Mouse (Mus musculus) limb, embryonic 13.5 days (tissue): Measurements from ENCODE around the gene Dync1i2. TPM values are rescaled to one million over a fixed set of nuclear protein-coding genes. Genes with fewer than 3 reads are reported as not detected.

Experiments
- ATAC-seq: fragments of 200-750 bp; cut with Nextera tagmentation; 2 replicates; pipeline ENCODE4 v1.8.0; 2017; ENCODE audit warnings: low read depth, moderate number of reproducible peaks, moderate TSS enrichment; ENCODE audit not compliant: low FRiP score
- H3K27ac ChIP-seq: fragments of 300-500 bp; sonication (generic); 2 replicates; pipeline ENCODE4 v1.5.1; 2015; ENCODE audit warnings: inconsistent platforms, mild to moderate bottlenecking, moderate library complexity
- H3K27me3 ChIP-seq: fragments of 300-500 bp; sonication (generic); 2 replicates; pipeline ENCODE4 v1.6.1; 2015; ENCODE audit warnings: mild to moderate bottlenecking, inconsistent platforms
- H3K36me3 ChIP-seq: fragments of 300-500 bp; sonication (generic); 2 replicates; pipeline ENCODE4 v1.6.1; 2015; ENCODE audit warnings: inconsistent platforms, mild to moderate bottlenecking, moderate library complexity
- H3K4me1 ChIP-seq: fragments of 300-500 bp; sonication (generic); 2 replicates; pipeline ENCODE4 v1.6.1; 2015; ENCODE audit warnings: inconsistent platforms
- H3K4me2 ChIP-seq: fragments of 300-500 bp; sonication (generic); replicated peaks from 2 replicates; pipeline ENCODE4 v1.6.1; 2015; ENCODE audit warnings: inconsistent platforms, mild to moderate bottlenecking, moderate library complexity
- H3K4me3 ChIP-seq: fragments of 300-500 bp; sonication (generic); 2 replicates; pipeline ENCODE4 v1.5.1; 2015; ENCODE audit warnings: moderate library complexity, mild to moderate bottlenecking, inconsistent platforms
- H3K9ac ChIP-seq: fragments of 300-500 bp; sonication (generic); 2 replicates; pipeline ENCODE4 v1.6.1; 2015; ENCODE audit warnings: mild to moderate bottlenecking, inconsistent platforms
- H3K9me3 ChIP-seq: fragments of 300-500 bp; sonication (generic); 2 replicates; pipeline ENCODE4 v1.6.1; 2016; ENCODE audit warnings: inconsistent platforms
- WGBS: fragments of 180-500 bp; shearing (Covaris S2); methylation state at CpG from one replicate; pipeline ENCODE4 v1.1.7; 2015; 5-methylcytosine and 5-hydroxymethylcytosine counted together
- polyA plus RNA-seq: library from polyadenylated mRNA; unstranded; fragments of >200 nt; fragmentation: Nextera tagmentation; extraction: Ambion mirVana; gene quantifications from 2 replicates; pipeline ENCODE4 v1.2.1, GENCODE M21; 2015

The Dync1i2 gene
- 99.0 and 104 TPM in 2 replicates for polyA plus RNA-seq

DNA sequence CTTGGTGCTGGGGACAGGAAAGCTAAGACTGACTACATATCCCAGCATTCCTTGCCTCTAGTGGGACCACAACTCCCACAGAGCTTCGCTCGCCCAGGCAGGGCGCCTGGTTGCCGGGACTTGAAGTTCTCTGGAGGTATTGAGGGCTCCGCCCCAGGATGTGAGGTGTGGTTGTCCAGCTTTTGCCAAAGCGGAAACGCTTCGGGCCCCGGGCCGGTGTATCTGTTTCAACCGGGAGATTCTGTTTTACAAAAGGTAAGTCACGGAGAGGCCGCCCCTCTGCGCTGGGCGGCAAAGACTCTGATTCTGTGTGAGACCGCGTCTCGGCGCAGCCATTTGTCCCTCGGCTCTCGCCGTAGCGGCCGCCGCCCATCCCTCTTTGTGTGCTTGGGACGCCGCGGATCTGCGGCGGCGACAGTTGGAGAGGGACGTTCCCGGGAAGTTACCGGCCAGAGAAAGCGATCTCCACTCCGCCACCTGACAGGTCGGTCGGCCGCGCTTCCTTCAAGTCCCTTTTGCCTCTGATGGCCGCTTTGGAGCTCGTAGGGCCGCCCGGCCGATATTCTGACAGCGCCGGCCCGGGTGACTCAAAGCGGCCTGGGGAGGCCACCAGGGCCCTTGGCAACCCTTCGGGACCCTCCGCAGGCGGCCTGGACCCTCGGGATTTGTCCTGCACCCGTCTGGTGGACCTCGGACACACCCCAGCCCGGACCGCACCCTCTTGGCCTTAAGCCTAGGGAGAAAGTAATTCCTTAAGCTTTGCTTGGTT lies at the start of gene Dync1i2:
Gene Dync1i2, plus strand, starts transcription at position 116 of the 769 bp plus-strand sequence.
- Histone ChIP-seq H3K4me2 (peak within 1 kb of the TSS; percentile 73), H3K27me3 (no peaks in the 10 kb centered on the region), H3K27ac (peak within 1 kb of the TSS; percentile 79), H3K9me3 (no peaks in the 10 kb centered on the region), H3K36me3 (peaks cover 20% of the 10 kb centered on the region), H3K9ac (peak within 1 kb of the TSS; percentile 94), H3K4me3 (peak within 1 kb of the TSS; percentile 99), H3K4me1 (peaks cover 11% of the 10 kb centered on the region)
- under 1% methylated on average over 57 of the region's 57 CpGs for WGBS
- ATAC-seq = peak; percentile 100

DNA sequence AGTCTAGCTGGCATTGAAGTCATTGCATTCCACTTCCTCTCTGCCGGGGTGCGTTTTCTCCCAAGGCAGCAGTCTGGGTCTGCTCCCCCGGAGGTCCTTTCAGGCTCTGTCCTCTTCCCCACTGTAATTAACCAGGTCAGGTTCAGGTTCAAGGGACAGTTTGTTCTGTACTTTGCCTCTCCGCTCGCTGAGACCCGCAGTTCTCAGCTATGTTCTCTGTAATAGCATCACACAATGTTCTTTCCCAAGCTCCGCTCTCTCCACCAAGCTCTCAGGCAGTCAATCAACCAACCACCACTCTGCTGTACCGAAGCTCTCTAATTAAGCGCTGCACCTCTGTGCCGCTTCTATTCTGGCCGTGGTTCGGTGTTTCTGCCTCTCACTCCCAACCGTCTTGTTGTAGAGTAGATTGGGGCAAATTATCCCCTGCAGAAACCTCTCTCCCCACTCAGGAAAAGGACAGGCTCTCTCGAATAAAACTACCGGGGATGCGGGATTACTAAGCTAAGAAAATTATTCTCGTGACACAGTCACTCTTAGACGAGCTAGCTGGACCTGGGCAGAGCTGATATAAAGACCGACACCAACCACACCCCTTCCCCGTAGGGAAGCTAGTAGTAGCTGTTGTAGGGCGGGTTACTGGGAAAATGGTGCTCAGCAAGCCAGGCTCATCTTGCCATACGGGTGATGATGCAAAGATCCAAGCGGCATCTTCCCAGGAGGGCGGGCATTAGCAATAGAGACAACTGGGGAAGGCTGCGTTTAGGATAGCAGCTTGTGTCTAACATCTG lies 48.5 kb upstream of the Dync1i2 start:
- Histone ChIP-seq H3K4me3 (no peak overlapping the region), H3K27ac (no peak overlapping the region), H3K9ac (no peak overlapping the region), H3K4me1 (peaks cover 4% of the 10 kb centered on the region; the same call in 1 of the 2 replicates), H3K4me2 (no peak overlapping the region), H3K9me3 (no peaks in the 10 kb centered on the region), H3K36me3 (no peaks in the 10 kb centered on the region), H3K27me3 (no peaks in the 10 kb centered on the region)
- 75% methylated on average over 25 of the region's 25 CpGs for WGBS
- ATAC-seq = no peak

DNA sequence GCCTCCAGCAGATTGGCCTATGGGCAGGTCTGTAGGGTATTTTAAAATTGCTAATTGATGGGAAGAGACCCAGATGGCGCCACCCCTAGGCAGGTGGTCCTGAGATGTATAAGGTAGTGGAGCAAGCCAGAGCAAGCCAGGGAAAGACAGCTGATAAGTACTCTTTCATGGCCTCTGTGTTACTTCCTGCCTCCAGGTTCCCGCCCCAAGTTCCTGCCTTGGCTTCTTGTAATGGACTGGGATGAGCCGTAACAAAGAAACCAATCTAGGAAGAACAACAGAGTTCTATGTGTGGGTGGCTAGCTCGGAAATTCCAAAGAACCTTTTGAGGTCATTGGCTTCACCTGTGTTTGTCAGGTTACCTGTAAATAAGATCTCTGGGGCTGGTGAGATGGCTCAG lies 44.3 kb upstream of the Dync1i2 start:
- no peak overlapping the region for H3K4me2 ChIP-seq
- no peak overlapping the region for H3K4me3 ChIP-seq
- 70% methylated on average over 4 of the region's 4 CpGs for WGBS
- no peak overlapping the region for H3K9ac ChIP-seq
- H3K4me1 ChIP-seq = peaks cover 4% of the 10 kb centered on the region; the same call in 1 of the 2 replicates
- H3K27me3 ChIP-seq = no peaks in the 10 kb centered on the region
- H3K27ac ChIP-seq = no peak overlapping the region
- H3K9me3 ChIP-seq = no peaks in the 10 kb centered on the region
- no peaks in the 10 kb centered on the region for H3K36me3 ChIP-seq
- no peak for ATAC-seq

DNA sequence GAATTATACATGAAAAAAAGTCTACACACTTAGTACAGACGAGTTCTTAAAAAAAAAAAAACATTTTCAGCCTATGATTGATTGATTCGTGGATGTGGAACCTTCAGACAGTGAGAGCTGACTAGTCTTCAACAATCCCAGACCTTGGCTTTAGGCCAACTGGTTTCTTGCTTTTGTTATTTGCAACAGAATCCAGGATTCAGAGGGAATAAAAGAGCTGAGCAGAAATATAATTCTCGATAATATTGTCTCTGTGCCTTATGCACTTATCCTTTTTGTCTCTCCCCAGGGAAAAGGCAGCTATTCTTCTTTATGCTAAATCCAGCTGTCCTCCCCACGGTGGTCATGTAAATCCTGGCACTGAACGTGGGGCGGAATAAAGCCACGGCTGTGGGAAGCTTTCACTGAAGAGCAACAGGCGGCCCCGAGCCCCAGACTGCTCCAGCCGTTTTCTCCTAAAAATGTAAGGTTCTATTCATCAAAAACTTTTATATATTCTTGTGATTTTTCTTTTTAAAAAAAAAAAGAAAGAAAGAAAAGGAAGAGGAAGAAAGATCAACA lies 43.0 kb upstream of the Dync1i2 start:
- no peaks in the 10 kb centered on the region for H3K36me3 ChIP-seq

DNA sequence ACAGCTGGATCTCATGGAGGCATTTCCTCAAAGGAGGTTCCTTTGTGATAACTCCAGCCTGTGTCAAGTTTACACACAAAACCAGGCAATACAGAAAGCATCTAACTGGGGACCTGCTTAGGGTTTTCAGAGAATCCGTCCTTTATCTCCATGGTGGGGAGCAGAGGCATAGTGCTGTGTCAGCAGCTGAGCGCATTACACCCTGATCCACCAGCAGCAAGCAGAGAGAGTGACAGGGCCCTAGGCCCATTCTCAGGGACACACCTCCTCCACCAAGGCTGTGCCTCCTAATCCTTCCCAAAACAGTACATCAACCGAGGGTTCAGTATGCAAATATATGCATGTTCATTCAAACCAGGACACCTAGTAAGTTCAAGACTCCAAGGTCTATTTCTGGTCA lies 38.5 kb upstream of the Dync1i2 start:
- H3K9ac ChIP-seq = no peak overlapping the region
- no peak for ATAC-seq

More for the DNA sequence above, 43.0 kb upstream of the Dync1i2 start:
- no peak overlapping the region for H3K4me3 ChIP-seq
- no peak overlapping the region for H3K9ac ChIP-seq
- no peaks in the 10 kb centered on the region for H3K4me1 ChIP-seq
- no peak overlapping the region for H3K27ac ChIP-seq
- 54% methylated on average over 10 of the region's 10 CpGs for WGBS
- no peak for ATAC-seq
- no peak overlapping the region for H3K4me2 ChIP-seq
- H3K27me3 ChIP-seq = no peaks in the 10 kb centered on the region
- H3K9me3 ChIP-seq = no peaks in the 10 kb centered on the region

DNA sequence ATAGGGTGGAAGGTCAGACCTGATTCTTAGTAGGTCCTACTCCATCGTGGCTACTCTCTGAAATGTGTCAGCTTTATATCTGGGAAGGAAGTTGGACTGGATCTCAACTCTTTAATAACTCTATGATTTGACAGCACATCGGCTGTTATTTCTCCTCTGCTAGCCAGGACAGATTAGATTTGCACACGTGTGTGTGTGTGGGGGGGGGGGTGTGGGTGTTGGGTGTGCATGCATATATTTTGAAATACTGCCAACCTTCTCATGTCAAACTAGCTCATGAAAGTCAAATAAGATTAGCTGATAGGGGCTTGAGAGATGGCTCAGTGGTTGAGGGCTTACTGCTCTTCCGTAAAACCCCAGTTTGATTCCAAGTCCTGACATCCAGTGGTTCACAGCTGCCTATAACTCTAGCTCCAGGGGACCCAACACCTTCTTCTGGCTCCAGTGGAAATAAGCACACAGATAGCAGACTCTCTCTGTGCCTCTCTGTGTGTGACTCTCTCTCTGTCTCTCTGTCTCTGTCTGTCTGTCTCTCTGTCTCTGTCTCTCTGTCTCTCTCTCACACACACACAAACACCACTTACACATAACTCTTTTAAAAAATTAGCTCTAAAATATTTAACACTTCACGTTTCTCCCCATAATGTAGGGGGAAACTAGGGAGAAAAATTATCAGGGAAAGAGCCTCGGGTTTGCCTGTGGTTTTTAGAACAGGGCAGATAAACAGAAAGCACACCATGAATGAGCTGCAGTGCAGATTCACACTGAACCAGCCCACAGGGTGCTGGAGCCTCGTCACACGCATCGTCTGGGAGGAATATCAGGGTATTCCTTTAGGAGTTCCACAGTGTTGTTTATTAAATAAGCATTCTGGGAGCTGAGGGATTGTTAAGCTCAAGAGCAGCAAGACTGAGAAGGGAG lies 34.9 kb upstream of the Dync1i2 start:
- 60% methylated on average over 9 of the region's 9 CpGs for WGBS
- Histone ChIP-seq H3K4me1 (peaks cover 12% of the 10 kb centered on the region; the same call in 1 of the 2 replicates), H3K9ac (no peak overlapping the region), H3K4me3 (no peak overlapping the region), H3K9me3 (0 out of 2 replicates have a peak, but pooled peaks cover 8% of the 10 kb centered on the region), H3K4me2 (no peak overlapping the region), H3K27ac (no peak overlapping the region), H3K36me3 (no peaks in the 10 kb centered on the region), H3K27me3 (no peaks in the 10 kb centered on the region)
- no peak for ATAC-seq

More for the DNA sequence above, 38.5 kb upstream of the Dync1i2 start:
- no peak overlapping the region for H3K27ac ChIP-seq
- H3K4me2 ChIP-seq = no peak overlapping the region
- 64% methylated on average over 3 of the region's 3 CpGs for WGBS
- no peaks in the 10 kb centered on the region for H3K4me1 ChIP-seq
- H3K27me3 ChIP-seq = no peaks in the 10 kb centered on the region
- H3K4me3 ChIP-seq = no peak overlapping the region
- 0 out of 2 replicates have a peak, but pooled peaks cover under 1% of the 10 kb centered on the region for H3K9me3 ChIP-seq
- no peaks in the 10 kb centered on the region for H3K36me3 ChIP-seq

DNA sequence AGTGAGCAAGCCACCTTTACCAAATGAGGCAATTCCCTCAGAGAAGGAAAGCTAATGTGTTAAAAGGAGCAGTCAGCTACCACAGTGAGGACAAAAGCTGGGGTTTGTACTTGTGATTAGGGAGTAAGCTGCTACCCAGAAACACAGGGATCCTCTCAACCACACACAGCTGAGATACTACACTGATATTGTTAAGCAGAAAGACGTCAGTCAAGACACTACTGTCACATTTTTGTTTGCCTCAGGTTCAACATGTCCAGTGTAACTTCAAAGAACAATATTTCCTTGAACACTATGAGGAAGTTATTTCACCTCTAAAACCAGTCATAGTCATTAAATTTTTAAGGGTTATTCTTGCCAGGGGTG lies 34.3 kb upstream of the Dync1i2 start:
- Histone ChIP-seq H3K27me3 (no peaks in the 10 kb centered on the region), H3K9me3 (0 out of 2 replicates have a peak, but pooled peaks cover 8% of the 10 kb centered on the region), H3K4me2 (no peak overlapping the region), H3K4me3 (no peak overlapping the region), H3K9ac (no peak overlapping the region), H3K36me3 (no peaks in the 10 kb centered on the region), H3K27ac (no peak overlapping the region), H3K4me1 (peaks cover 16% of the 10 kb centered on the region; the same call in 1 of the 2 replicates)
- ATAC-seq = no peak
- WGBS = 65% methylated on average over 1 of the region's 1 CpGs

DNA sequence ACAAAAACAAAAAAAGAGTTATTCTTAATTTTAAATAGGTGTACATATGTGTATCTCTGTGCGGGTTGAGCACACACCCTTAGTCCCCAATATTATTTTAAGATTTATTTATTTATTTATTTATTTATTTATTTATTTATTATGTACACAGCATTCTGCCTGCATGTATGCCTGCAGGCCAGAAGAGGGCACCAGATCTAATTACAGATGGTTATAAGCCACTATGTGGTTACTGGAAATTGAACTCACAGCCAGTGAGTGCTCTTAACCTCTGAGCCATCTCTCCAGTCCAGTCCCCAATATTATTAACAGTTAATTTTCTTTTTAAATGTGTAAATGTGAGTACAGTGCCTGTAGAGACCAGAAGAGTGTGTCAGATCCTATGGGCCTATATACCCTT lies 33.7 kb upstream of the Dync1i2 start:
- 97% methylated on average over 1 of the region's 1 CpGs for WGBS
- peaks cover 16% of the 10 kb centered on the region; the same call in 1 of the 2 replicates for H3K4me1 ChIP-seq
- no peaks in the 10 kb centered on the region for H3K36me3 ChIP-seq
- no peak overlapping the region for H3K4me3 ChIP-seq
- no peaks in the 10 kb centered on the region for H3K27me3 ChIP-seq
- no peak overlapping the region for H3K4me2 ChIP-seq
- 0 out of 2 replicates have a peak, but pooled peaks cover 8% of the 10 kb centered on the region for H3K9me3 ChIP-seq
- no peak overlapping the region for H3K27ac ChIP-seq
- no peak for ATAC-seq
- H3K9ac ChIP-seq = no peak overlapping the region

DNA sequence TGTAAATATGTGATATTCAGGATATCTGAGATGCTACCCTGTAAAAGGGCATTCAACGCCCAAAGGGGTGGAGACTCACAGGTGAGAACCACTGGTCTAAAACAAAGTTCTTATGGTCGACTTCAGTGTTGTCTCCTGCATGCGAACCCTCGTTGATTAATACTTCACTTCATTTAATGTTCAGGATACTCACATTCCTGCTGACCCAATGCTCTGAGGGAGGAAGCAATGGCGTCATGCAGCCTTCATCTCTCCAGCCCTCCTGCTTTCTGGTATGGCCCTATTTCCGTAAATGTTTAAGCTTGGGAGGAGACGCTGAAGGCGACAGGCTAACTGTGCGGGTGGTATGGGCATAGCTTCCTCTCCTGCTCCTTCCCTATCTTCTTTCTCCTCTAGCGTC lies 31.8 kb upstream of the Dync1i2 start:
- H3K4me3 ChIP-seq = no peak overlapping the region
- peaks cover 16% of the 10 kb centered on the region; the same call in 1 of the 2 replicates for H3K4me1 ChIP-seq
- H3K4me2 ChIP-seq = no peak overlapping the region
- no peak overlapping the region for H3K9ac ChIP-seq
- H3K9me3 ChIP-seq = 0 out of 2 replicates have a peak, but pooled peaks cover 8% of the 10 kb centered on the region
- no peaks in the 10 kb centered on the region for H3K36me3 ChIP-seq
- no peak overlapping the region for H3K27ac ChIP-seq
- ATAC-seq = no peak
- H3K27me3 ChIP-seq = no peaks in the 10 kb centered on the region
- 84% methylated on average over 10 of the region's 10 CpGs for WGBS

DNA sequence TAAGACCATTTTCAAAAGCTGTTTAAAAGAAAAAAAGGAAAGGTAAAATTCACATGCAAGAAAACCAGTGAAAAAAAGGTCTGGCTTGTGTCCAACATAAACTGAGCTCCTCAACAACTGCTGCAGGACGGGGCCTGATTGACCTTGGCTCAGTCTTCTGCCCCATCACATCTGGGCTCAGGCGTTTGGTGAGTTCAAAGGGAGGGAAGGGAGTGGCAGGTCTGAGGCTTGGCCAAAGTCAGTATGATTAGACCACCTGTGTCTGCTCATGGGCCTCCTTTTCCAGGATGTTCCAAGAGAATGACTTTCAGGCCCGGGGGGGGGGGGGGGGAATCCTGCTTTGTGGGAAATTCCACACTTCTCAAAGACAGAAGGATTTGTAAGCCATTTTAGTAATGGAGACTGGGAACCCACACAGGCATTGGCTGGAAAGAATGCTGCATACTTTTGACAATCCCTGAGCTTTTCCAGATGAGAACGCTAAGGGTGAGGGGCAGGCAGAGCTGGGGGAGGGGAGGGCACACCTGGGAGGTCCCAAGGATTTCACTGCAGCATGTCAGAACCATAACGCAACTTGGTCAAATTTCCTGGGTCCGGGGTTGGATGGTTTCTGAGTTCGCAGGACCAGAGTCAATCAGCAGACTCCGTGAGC lies 30.8 kb upstream of the Dync1i2 start:
- H3K4me3 ChIP-seq = no peak overlapping the region
- 25% methylated on average over 8 of the region's 8 CpGs for WGBS
- peak; percentile 72 for ATAC-seq
- 0 out of 2 replicates have a peak, but pooled peaks cover 8% of the 10 kb centered on the region for H3K9me3 ChIP-seq
- no peak overlapping the region for H3K27ac ChIP-seq
- H3K36me3 ChIP-seq = no peaks in the 10 kb centered on the region
- H3K4me1 ChIP-seq = peaks cover 16% of the 10 kb centered on the region; the same call in 1 of the 2 replicates
- no peaks in the 10 kb centered on the region for H3K27me3 ChIP-seq
- H3K4me2 ChIP-seq = peak overlapping the region; percentile 46
- no peak overlapping the region for H3K9ac ChIP-seq

DNA sequence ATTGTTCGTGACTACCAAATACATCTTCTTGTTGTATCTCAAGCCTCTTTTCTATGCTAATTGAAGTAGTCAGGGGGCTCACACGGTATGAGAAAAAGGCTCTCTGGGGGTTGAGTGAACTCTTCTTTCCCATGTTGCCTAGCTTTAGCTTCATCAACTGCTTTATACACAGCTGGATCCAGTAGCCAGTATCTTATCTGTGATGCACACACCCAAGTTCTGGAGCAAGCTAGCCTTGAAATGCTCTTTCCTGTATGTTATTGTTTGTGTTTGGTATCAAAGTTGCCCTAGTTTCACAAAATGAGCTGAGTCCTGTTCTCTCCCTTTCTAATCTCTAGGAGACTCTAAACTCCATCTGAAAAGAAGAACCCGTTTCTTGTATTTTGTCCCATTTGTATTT lies 23.6 kb upstream of the Dync1i2 start:
- WGBS = 75% methylated on average over 3 of the region's 3 CpGs
- no peak overlapping the region for H3K4me2 ChIP-seq
- H3K27ac ChIP-seq = no peak overlapping the region
- peaks cover 6% of the 10 kb centered on the region; the same call in 1 of the 2 replicates for H3K27me3 ChIP-seq
- H3K9me3 ChIP-seq = no peaks in the 10 kb centered on the region
- peaks cover 16% of the 10 kb centered on the region for H3K4me1 ChIP-seq
- no peak for ATAC-seq
- no peak overlapping the region for H3K4me3 ChIP-seq
- no peak overlapping the region for H3K9ac ChIP-seq
- H3K36me3 ChIP-seq = no peaks in the 10 kb centered on the region
